Mouse (Mus musculus) kidney, postnatal 36 days (tissue): ENCODE results near the gene Adh4.
"Not testable (repeated sequence)": the region's sequence is repeated elsewhere in the genome, so short reads cannot be mapped to it uniquely, and the experiment has no call there.

ENCODE experiments used
- DNase-seq, 2 experiments: peaks; one replicate each; pipeline ENCODE4 v3.0.0; 2021 to 2022; ENCODE audit warnings: mixed read lengths in 2 of 2

Adh4 gene

GRCm38 (mm10) chr3:138415121-138415690, at the start of gene Adh4:
TSS of gene Adh4 (plus strand) at chr3:138415466.
- DNase-seq, result peak; percentile 19 to 51

GRCm38 (mm10) chr3:138366181-138366580, 49.1 kb upstream of the Adh4 start:
- peak; percentile 6 to 23 for DNase-seq

- peak; percentile 15 to 23 for DNase-seq
Measured at GRCm38 (mm10) chr3:138369546-138369945, 45.7 kb upstream of the Adh4 start.

- DNase-seq, result not testable (repeated sequence)
Measured at GRCm38 (mm10) chr3:138370289-138370688, 45.0 kb upstream of the Adh4 start.

- peak in 1 of 2 experiments; percentile 8 for DNase-seq
Measured at GRCm38 (mm10) chr3:138373920-138374319, 41.3 kb upstream of the Adh4 start.

GRCm38 (mm10) chr3:138375148-138375547, 40.1 kb upstream of the Adh4 start:
- no peak for DNase-seq

- DNase-seq, result no peak
Measured at GRCm38 (mm10) chr3:138381133-138381532, 34.1 kb upstream of the Adh4 start.

GRCm38 (mm10) chr3:138387155-138387554, 28.1 kb upstream of the Adh4 start:
- DNase-seq, result no peak

- DNase-seq, result no peak
Measured at GRCm38 (mm10) chr3:138404872-138405271, 10.4 kb upstream of the Adh4 start.

- DNase-seq, result peak; percentile 54 to 82
Measured at GRCm38 (mm10) chr3:138405341-138405740, 9.9 kb upstream of the Adh4 start.

- DNase-seq, result peak; percentile 4 to 5
Measured at GRCm38 (mm10) chr3:138405840-138406239, 9.4 kb upstream of the Adh4 start.

GRCm38 (mm10) chr3:138407920-138408319, 7.3 kb upstream of the Adh4 start:
- DNase-seq, result peak in 1 of 2 experiments; percentile 8

GRCm38 (mm10) chr3:138409585-138409984, 5.7 kb upstream of the Adh4 start:
- DNase-seq, result no peak

- DNase-seq, result no peak
Measured at GRCm38 (mm10) chr3:138410211-138410610, 5.1 kb upstream of the Adh4 start.

- no peak for DNase-seq
Measured at GRCm38 (mm10) chr3:138419369-138419768, 4.1 kb downstream of the Adh4 start.

GRCm38 (mm10) chr3:138420385-138420784, 5.1 kb downstream of the Adh4 start:
- no peak for DNase-seq

GRCm38 (mm10) chr3:138423664-138424063, 8.4 kb downstream of the Adh4 start:
- DNase-seq, result no peak

GRCm38 (mm10) chr3:138424247-138424646, 9.0 kb downstream of the Adh4 start:
- DNase-seq, result no peak

- no peak for DNase-seq
Measured at GRCm38 (mm10) chr3:138430360-138430976, 15.2 kb downstream of the Adh4 start.

GRCm38 (mm10) chr3:138431835-138432234, 16.6 kb downstream of the Adh4 start:
- DNase-seq, result peak in 1 of 2 experiments; percentile 35

GRCm38 (mm10) chr3:138438716-138439115, 23.4 kb downstream of the Adh4 start:
- no peak for DNase-seq

GRCm38 (mm10) chr3:138442203-138442602, 26.9 kb downstream of the Adh4 start:
- no peak for DNase-seq

- DNase-seq, result peak; percentile 93 to 94
Measured at GRCm38 (mm10) chr3:138442612-138443464, 27.6 kb downstream of the Adh4 start, which contains the start of gene Adh5. TSS of gene Adh5 (plus strand) at chr3:138443093.

- DNase-seq, result no peak
Measured at GRCm38 (mm10) chr3:138443465-138443771, 28.2 kb downstream of the Adh4 start.
